Comparison of ENCODE assay signal across 7 mouse cellular contexts in genomic region chr16:35978450-35978849, GRCm38 (mm10). TPM values are rescaled to one million over a fixed set of nuclear protein-coding genes. Genes with fewer than 3 reads are reported as not detected.
DNase-seq lines count a peak whose midpoint lies in the region; ATAC-seq and TF ChIP-seq lines count a peak whose summit lies in the region.
"Not testable (repeated sequence)": the region's sequence is repeated elsewhere in the genome, so short reads cannot be mapped to it uniquely, and the experiment has no call there.

Gene Kpna1, plus strand, starts transcription at chr16:35978750.

- H3K36me3 ChIP-seq in forebrain, embryonic 12.5 days (replicated peaks); hindbrain, embryonic 14.5 days (replicated peaks; ENCODE audit: control insufficient read depth, insufficient read depth); liver, embryonic 15.5 days (replicated peaks); midbrain, postnatal 0 days (ENCODE audit: insufficient read depth, low read length): not testable (repeated sequence)

- 88% methylated on average over 1 of the region's 1 CpGs for WGBS in forebrain, embryonic 12.5 days
- WGBS in hindbrain, embryonic 14.5 days, result 100% methylated on average over 1 of the region's 1 CpGs
- whole genome bisulfite sequencing in liver, embryonic 15.5 days (ENCODE audit: insufficient replicate concordance), result 67% methylated on average over 1 of the region's 1 CpGs
- 89% methylated on average over 1 of the region's 1 CpGs for WGBS in midbrain, postnatal 0 days

- H3K9me3 ChIP-seq in forebrain, embryonic 12.5 days; hindbrain, embryonic 14.5 days (ENCODE audit: control insufficient read depth, low read length); liver, embryonic 15.5 days (replicated peaks); midbrain, postnatal 0 days (ENCODE audit: low read length): not testable (repeated sequence)

- H3K27me3 ChIP-seq in forebrain, embryonic 12.5 days; hindbrain, embryonic 14.5 days (ENCODE audit: control insufficient read depth, insufficient read depth, low read length); liver, embryonic 15.5 days; midbrain, postnatal 0 days (ENCODE audit: insufficient read depth, low read length): not testable (repeated sequence)

- H3K4me3 ChIP-seq in forebrain, embryonic 12.5 days (replicated peaks); hindbrain, embryonic 14.5 days (replicated peaks; ENCODE audit: low read length); liver, embryonic 15.5 days (replicated peaks); midbrain, postnatal 0 days (ENCODE audit: low read depth, low read length): not testable (repeated sequence)

- not testable (repeated sequence) for DNase-seq in adrenal gland, postnatal 4 days (ENCODE audit: low spot score in 2 of 2); heart, adult 8-10 months (ENCODE audit: low spot score); hindbrain, embryonic 14.5 days (ENCODE audit: low spot score); layer of hippocampus, postnatal 36 days; midbrain, postnatal 0 days (ENCODE audit: low spot score)

- TF ChIP-seq CTCF in midbrain, postnatal 0 days (IDR thresholded peaks at IDR 0.05), result not testable (repeated sequence)

- H3K4me1 ChIP-seq in forebrain, embryonic 12.5 days; hindbrain, embryonic 14.5 days (replicated peaks; ENCODE audit: control insufficient read depth, insufficient read depth, low read length); midbrain, postnatal 0 days (ENCODE audit: insufficient read depth, low read length): not testable (repeated sequence)
- peaks cover 16% of the 10 kb centered on the region for H3K4me1 ChIP-seq in liver, embryonic 15.5 days (replicated peaks)

- not testable (repeated sequence) for ATAC-seq in forebrain, embryonic 12.5 days (ENCODE audit: low FRiP score); hindbrain, embryonic 14.5 days (ENCODE audit: low FRiP score); liver, embryonic 15.5 days (ENCODE audit: insufficient read depth); midbrain, postnatal 0 days (ENCODE audit: low FRiP score)

- H3K27ac ChIP-seq in forebrain, embryonic 12.5 days; hindbrain, embryonic 14.5 days; liver, embryonic 15.5 days (replicated peaks); midbrain, postnatal 0 days (ENCODE audit: low read depth, low read length): not testable (repeated sequence)

- not testable (repeated sequence) for H3K9ac ChIP-seq in forebrain, embryonic 12.5 days; hindbrain, embryonic 14.5 days; liver, embryonic 15.5 days; midbrain, postnatal 0 days (replicated peaks; ENCODE audit: low read length, poor library complexity, severe bottlenecking)

- not testable (repeated sequence) for H3K4me2 ChIP-seq in forebrain, embryonic 12.5 days; hindbrain, embryonic 14.5 days (replicated peaks); liver, embryonic 15.5 days; midbrain, postnatal 0 days (ENCODE audit: low read depth, low read length, poor library complexity, severe bottlenecking)

RNA-seq across cellular contexts. Expression of gene Kpna1, which starts in this region (rescaled TPM):
- total RNA-seq in adrenal gland, postnatal 4 days (2021), result 10 to 100 TPM; 49.9 to 58.6 TPM
- 90.1 and 96.3 TPM in 2 replicates for polyA plus RNA-seq in forebrain, embryonic 12.5 days (2016; fragmentation: Nextera tagmentation; extraction: Ambion mirVana)
- 100 to 1,000 TPM; 115 to 133 (median 122) TPM for total RNA-seq in heart, adult 8-10 months (2022)
- 90.4 and 105 TPM in 2 replicates for polyA plus RNA-seq in hindbrain, embryonic 14.5 days (2014; fragmentation: Nextera tagmentation; extraction: Ambion mirVana)
- 100 to 1,000 TPM; 134 to 153 TPM for total RNA-seq in layer of hippocampus, postnatal 36 days (2021)
- 32.6 and 32.9 TPM in 2 replicates for polyA plus RNA-seq in liver, embryonic 15.5 days (2015; fragmentation: Nextera tagmentation; extraction: Ambion mirVana)
- total RNA-seq in midbrain, postnatal 0 days (2014; rRNA removed), result 68.5 and 84.4 TPM in 2 replicates
- 56.0 and 61.6 TPM in 2 replicates for polyA plus RNA-seq in midbrain, postnatal 0 days (2015; fragmentation: Nextera tagmentation; extraction: Ambion mirVana)
